Mouse (Mus musculus): ENCODE results near the gene Coro1a.
"Not testable (repeated sequence)": the region's sequence is repeated elsewhere in the genome, so short reads cannot be mapped to it uniquely, and the experiment has no call there.

Coro1a gene

DNA sequence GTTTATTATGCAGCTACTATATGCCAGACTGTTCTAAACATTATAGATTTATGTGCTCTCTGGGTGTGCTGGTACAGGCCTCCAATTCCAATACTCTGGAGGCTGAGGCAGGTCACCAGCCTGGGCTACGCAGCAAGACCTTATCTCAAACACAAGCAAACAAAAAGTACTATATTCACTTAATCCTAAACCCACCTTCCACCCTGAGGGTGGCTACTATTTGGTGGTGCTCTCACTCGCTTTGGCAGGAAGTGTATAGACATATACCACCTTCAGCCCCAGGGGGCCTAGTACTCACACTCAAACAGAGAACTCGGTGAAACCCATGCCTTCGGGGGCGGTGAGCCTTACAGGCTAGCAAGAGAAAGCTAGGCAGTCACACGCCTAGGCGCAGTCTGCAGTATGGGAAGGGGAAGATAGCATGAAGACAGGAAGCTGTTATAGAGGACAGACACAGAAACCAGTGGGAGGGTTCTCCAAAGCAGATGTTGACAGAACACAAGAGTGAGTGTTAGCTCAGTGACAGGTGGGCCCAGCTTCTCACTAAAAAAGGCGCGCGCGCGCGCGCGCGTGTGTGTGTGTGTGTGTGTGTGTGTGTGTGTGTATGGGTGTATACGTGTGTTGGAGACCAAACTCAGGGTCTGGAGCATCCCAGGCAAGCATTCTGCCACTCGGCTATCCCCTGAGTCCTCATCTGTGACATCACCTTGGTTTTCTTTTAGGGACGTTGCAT lies at the start of gene Coro1a:
Gene Coro1a (minus strand): TSS at position 346 of the 733 bp plus-strand sequence.
- in situ Hi-C loops (cut with MboI), result no loop called here

DNA sequence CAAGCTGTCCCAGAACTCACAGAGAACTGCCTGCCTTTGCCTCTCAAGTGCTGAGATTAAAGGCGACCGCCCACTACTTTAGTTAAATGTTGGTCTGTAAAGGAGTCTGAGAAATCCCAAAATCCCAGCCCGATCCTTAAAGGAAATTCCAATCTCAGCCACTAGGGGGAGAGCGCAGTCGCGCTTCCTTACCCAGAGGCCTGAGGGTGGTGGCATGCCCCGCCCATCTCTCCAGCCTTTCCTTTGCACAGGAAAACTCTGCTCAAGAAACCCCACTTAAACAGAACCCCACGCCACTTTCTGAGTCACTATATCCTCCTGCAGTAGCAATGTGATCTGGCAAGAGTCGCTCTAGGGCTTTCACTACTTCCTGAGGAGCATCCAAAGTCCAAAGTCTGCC lies 47.3 kb upstream of the Coro1a start:
- in situ Hi-C loops (cut with MboI), result no loop called here

GRCm38 (mm10) chr7:126749582-126750343 lies 42.2 kb upstream of the Coro1a start:
- in situ Hi-C loops (cut with MboI), result no loop called here

DNA sequence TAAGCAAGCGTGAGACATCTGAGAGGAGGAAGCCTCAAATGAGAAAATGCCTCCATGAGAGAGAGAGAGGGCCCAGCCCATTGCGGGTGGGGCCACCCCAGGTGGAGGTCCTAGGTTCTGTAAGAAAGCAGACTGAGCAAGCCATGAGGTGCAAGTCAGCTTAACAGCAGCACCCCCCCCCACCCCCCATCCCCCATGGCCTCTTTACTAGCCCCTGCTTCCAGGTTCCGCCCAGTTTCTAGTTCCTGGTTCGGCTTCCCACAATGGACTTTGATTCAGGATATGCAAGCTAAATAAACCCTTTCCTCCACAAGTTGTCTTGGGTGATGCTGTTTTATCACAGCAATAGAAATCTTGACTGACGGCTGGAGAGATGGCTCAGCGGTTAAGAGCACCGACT lies 41.2 kb upstream of the Coro1a start:
- in situ Hi-C loops (cut with MboI), result no loop called here

DNA sequence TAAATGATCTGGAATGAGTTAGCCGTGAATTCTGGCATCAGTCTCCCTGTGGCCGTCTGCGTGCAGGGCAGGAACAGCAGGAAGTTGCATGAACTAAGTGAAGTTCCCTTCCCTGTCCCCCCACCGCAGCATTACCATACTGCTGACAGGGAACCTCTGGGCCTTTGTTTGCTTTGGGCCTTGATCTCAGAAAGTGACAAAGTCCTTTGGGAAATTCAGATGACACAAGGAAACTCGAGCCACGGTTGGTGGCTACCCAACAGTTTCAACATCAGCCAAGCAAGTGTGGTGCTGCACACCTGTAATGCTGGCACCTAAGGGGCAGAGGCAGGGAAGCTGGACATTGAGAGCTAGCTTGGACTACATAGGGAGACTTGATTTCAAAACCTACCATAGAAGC lies 39.2 kb upstream of the Coro1a start:
- in situ Hi-C loops (cut with MboI), result no loop called here

DNA sequence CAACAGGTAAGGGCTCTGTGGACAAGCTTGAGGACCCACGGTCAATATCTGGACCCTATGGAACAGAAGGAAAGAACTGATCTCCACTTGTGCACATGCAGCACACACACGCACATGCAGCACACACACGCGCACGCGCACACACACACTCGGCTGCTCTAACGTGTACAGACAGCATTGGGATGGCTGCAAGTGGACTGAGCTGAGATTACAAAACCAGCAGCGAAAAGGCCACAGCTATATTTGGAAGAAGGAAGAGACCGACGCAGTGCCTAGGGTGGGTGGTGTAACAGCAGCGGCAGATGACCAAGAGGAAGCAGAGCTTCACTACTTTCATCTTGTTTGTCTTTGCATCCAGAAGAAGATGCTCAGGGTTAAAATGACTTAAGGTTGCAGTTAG lies 38.5 kb upstream of the Coro1a start:
- in situ Hi-C loops (cut with MboI), result no loop called here

- in situ Hi-C loops (cut with MboI), result no loop called here
Observed at GRCm38 (mm10) chr7:126741964-126742482, 34.4 kb upstream of the Coro1a start.

GRCm38 (mm10) chr7:126741452-126741851 lies 33.9 kb upstream of the Coro1a start:
- in situ Hi-C loops (cut with MboI), result no loop called here

DNA sequence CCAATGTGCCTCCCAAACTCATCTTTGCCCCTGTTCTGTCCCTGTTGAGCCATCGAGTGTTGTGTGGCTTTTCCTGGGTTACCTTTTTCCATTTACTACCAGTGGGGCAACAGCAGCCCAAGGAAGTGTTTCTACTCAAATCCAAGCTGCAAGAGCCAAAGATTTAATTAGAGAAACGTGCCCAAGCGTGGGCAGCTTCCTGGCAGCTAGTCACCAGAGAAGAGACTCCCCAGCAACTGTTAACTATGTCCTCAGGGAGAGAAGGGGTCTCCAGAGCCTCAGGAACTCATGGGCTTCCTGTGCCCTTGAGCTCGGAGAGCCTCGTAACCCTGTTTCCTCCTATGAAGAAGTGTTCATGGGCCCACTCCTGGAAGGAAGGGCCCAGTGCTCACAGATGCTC lies 33.4 kb upstream of the Coro1a start:
- in situ Hi-C loops (cut with MboI), result no loop called here

DNA sequence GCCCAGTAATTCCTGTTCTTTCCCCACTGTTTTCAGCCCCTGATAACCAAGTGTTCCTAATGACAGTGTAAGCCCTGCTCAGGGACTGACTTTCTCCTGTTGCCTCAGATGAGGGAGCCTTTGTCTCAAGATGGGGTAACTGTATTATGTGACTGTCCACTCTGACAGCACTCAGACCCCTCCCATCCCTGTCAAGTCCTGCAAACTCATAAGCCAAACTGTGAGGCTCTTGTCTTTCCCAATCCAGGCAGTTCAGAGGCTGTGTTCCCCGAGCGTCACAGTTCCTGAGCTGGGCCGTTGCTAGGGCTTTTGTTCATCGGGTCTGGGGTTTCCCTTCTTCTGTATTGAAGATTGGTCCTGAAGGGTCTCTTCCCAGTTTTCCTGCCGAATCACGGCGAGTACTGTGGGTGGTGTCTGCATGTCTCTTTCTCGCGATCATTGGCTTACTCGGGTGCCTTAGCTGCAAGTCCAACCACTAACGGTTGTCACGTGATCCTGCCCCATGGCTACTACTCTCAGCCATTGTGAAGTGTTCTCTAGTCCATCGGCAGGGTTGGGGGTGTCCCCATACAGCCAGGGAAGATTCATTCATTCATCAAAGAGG lies 32.6 kb upstream of the Coro1a start:
- in situ Hi-C loops (cut with MboI), result no loop called here

- in situ Hi-C loops (cut with MboI), result no loop called here
Observed at GRCm38 (mm10) chr7:126739551-126739950, 32.0 kb upstream of the Coro1a start.

- in situ Hi-C loops (cut with MboI), result no loop called here
Observed at GRCm38 (mm10) chr7:126736122-126736521, 28.5 kb upstream of the Coro1a start.

DNA sequence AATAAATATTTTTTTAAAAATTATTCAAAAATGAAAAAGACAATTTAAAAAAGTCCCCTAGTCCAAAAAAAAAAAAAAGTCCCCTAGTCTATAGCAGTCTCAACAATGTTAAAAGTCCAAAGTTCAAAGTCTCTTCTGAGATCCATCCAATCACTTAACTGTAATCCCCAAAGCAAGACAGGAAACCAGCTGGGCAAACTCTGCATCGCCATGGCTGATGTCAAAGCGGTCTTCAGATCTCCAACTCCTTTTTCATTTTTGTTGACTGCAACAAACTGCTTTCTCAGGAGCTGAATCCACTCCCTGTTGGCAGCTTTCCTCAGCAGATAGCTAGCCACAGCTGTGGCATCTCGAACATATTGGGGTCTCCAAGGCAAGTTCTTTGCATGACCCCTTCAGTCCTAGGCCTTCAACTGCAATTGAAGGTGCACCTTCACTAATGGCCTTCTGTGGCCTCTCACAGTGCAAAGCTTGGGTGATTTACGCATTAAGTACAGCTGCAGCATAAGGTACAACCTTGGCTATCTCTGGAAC lies 22.7 kb upstream of the Coro1a start:
- in situ Hi-C loops (cut with MboI), result not testable (repeated sequence)

DNA sequence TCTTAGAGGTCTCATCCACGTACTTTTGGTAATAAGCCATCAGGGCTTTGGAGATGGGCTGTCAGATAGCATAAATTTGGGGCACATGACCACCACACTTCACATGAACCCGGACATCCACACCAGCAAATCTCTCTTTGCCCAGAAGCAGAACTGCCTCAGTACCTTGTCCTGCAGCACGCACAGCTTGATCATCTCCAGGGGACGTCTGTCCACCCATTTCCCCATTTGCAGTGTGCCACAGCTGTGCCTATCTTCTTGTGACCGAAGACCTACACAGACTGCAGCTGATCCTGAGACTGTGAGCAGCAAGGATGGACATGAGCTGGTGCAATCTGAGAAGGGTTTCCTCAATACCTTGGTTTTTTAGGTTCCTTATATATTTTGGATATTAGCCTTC lies 18.1 kb upstream of the Coro1a start:
- in situ Hi-C loops (cut with MboI), result no loop called here

- in situ Hi-C loops (cut with MboI), result no loop called here
Observed at GRCm38 (mm10) chr7:126725077-126725476, 17.5 kb upstream of the Coro1a start.

GRCm38 (mm10) chr7:126721635-126722034 lies 14.0 kb upstream of the Coro1a start:
- in situ Hi-C loops (cut with MboI), result no loop called here

GRCm38 (mm10) chr7:126718787-126719337 lies 11.3 kb upstream of the Coro1a start:
- in situ Hi-C loops (cut with MboI), result no loop called here

DNA sequence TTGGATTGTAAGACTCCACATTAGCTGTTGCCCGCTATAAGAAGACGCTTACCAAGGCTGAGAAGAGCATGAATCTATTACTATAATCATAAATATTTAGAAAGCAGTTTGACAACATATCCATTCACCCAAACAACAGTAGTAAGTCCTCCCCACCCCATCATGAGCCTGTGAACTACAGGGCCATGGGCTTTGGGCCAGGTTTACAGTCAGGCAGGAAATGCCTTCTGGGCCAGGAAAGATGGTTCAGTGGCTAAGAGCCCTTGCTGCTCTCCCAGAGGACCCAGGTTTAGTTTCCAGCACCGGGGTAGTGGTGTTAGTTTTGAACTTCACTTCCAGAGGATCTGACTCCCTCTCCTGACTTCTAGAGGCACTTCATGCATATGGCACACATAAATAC lies 10.0 kb upstream of the Coro1a start:
- in situ Hi-C loops (cut with MboI), result no loop called here

DNA sequence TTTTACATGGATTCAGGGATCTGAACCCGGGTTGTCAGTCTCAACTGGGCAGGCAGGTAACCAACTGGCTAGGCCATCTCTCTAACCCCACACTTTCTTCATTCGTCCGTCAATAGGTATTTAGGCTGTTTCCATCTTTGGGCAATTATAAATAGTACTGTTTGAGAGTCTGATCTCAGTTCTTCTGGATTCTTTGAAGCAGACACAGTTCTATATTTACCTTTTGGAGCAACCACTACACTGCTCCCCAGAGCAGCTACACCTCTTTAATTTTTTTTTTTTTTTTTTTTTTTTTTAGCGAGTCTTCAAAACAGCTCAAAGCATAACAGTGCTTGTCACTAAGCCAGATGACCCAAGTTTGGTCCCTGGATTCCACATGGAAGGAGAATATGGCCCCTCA lies 8.1 kb upstream of the Coro1a start:
- in situ Hi-C loops (cut with MboI), result no loop called here

DNA sequence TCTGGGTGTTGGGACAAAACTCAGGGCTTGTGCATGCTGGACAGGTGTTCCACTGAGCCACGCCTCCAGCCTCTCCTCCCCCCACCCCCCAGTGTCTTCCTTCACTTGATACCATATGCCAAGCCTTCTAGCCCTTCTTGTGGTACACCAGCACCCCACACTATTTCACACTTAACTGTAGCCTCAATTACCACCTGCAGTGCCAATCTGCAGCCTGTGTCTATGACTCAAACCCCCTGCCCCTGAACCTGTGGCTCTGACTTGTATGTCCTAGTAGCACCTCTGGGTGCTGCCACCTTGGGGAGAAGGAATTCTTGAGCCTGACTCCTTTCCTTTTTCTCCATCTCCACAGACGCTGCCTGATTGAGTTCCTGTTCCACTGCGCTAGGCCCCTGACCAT lies 4.3 kb upstream of the Coro1a start:
- in situ Hi-C loops (cut with MboI), result no loop called here

GRCm38 (mm10) chr7:126710266-126710665 lies 2.7 kb upstream of the Coro1a start:
- in situ Hi-C loops (cut with MboI), result no loop called here
